Mouse (Mus musculus) midbrain, postnatal 0 days (tissue): ENCODE measurements around the gene Galnt12. TPM values are rescaled to one million over a fixed set of nuclear protein-coding genes. Genes with fewer than 3 reads are reported as not detected.

Source experiments
- ATAC-seq: fragments of 200-750 bp; cut with Nextera tagmentation; 2 replicates; pipeline ENCODE4 v1.8.0; 2017; ENCODE audit warnings: moderate number of reproducible peaks, mild to moderate bottlenecking, moderate TSS enrichment, moderate library complexity; ENCODE audit not compliant: low FRiP score
- DNase-seq: peaks from one replicate; pipeline ENCODE4 v3.0.0-alpha.2; 2015; ENCODE audit warnings: low spot score
- H3K27ac ChIP-seq: fragments of 300-500 bp; sonication (generic); 2 replicates; pipeline ENCODE4 v1.5.1; 2014; ENCODE audit warnings: low read depth, mild to moderate bottlenecking, low read length, mixed read lengths
- H3K27me3 ChIP-seq: fragments of 300-500 bp; sonication (generic); 2 replicates; pipeline ENCODE4 v1.6.1; 2014; ENCODE audit warnings: low read length, control low read depth, mixed read lengths; ENCODE audit not compliant: insufficient read depth
- H3K36me3 ChIP-seq: fragments of 300-500 bp; sonication (generic); 2 replicates; pipeline ENCODE4 v1.6.1; 2014; ENCODE audit warnings: low read length, control low read depth, mixed read lengths; ENCODE audit not compliant: insufficient read depth
- H3K4me1 ChIP-seq: fragments of 300-500 bp; sonication (generic); 2 replicates; pipeline ENCODE4 v1.6.1; 2014; ENCODE audit warnings: mild to moderate bottlenecking, control low read depth, antibody characterized with exemption, low read length, mixed read lengths; ENCODE audit not compliant: insufficient read depth
- H3K4me2 ChIP-seq: fragments of 300-500 bp; sonication (generic); 2 replicates; pipeline ENCODE4 v1.6.1; 2014; ENCODE audit warnings: low read depth, mild to moderate bottlenecking, low read length, mixed read lengths; ENCODE audit not compliant: poor library complexity, severe bottlenecking
- H3K4me3 ChIP-seq: fragments of 300-500 bp; sonication (generic); 2 replicates; pipeline ENCODE4 v1.5.1; 2014; ENCODE audit warnings: low read depth, mild to moderate bottlenecking, low read length, moderate library complexity
- H3K9ac ChIP-seq: fragments of 300-500 bp; sonication (generic); replicated peaks from 2 replicates; pipeline ENCODE4 v1.6.1; 2014; ENCODE audit warnings: mild to moderate bottlenecking, low read length, moderate library complexity, mixed read lengths; ENCODE audit not compliant: poor library complexity, severe bottlenecking
- H3K9me3 ChIP-seq: fragments of 300-500 bp; sonication (generic); 2 replicates; pipeline ENCODE4 v1.6.1; 2016; ENCODE audit warnings: low read length, control low read depth
- CTCF ChIP-seq: IDR thresholded peaks from 2 replicates; pipeline ENCODE4 v1.5.1; 2016; ENCODE audit warnings: antibody characterized with exemption, mild to moderate bottlenecking
- WGBS: fragments of 180-500 bp; shearing (Covaris S2); extraction: QIAGEN DNeasy Blood & Tissue Kit; methylation state at CpG from one replicate; pipeline ENCODE4 v1.1.7; 2014; 5-methylcytosine and 5-hydroxymethylcytosine counted together
- polyA plus RNA-seq: library from polyadenylated mRNA; unstranded; fragments of >200 nt; fragmentation: Nextera tagmentation; extraction: Ambion mirVana; gene quantifications from 2 replicates; pipeline ENCODE4 v1.2.1, GENCODE M21; 2015
- total RNA-seq: library from RNA; depleted of rRNA; stranded (reverse); fragments of >200 nt; gene quantifications from 2 replicates; pipeline ENCODE4 v1.2.3, GENCODE M21; 2014

Galnt12 gene
- total and polyA plus RNA-seq, 2 experiments from 2014 or later = 0.82 to 1.1 TPM

- Histone ChIP-seq H3K27ac (peak overlapping the region; percentile 51; the same call in 1 of the 2 replicates), H3K36me3 (no peaks in the 10 kb centered on the region)
- peak; percentile 52; the same call in 1 of the 2 replicates for ATAC-seq
Measured at GRCm38 (mm10) chr4:47112560-47112959, 20.9 kb downstream of the Galnt12 start.

GRCm38 (mm10) chr4:47122051-47122706, 30.5 kb downstream of the Galnt12 start:
- Histone ChIP-seq H3K27me3 (no peaks in the 10 kb centered on the region), H3K9me3 (no peaks in the 10 kb centered on the region), H3K4me1 (no peaks in the 10 kb centered on the region), H3K9ac (no peak overlapping the region), H3K4me3 (no peak overlapping the region), H3K4me2 (no peak overlapping the region), H3K27ac (no peak overlapping the region), H3K36me3 (no peaks in the 10 kb centered on the region)
- peak; percentile 87 for TF ChIP-seq CTCF
- peak; percentile 78 for DNase-seq
- ATAC-seq = peak; percentile 67; the same call in 1 of the 2 replicates
- 65% methylated on average over 13 of the region's 13 CpGs for WGBS

More at GRCm38 (mm10) chr4:47112560-47112959, 20.9 kb downstream of the Galnt12 start:
- DNase-seq = peak; percentile 31
- 56% methylated on average over 9 of the region's 9 CpGs for WGBS
- Histone ChIP-seq H3K9ac (no peak overlapping the region), H3K4me1 (peaks cover 2% of the 10 kb centered on the region; the same call in 1 of the 2 replicates), H3K4me3 (no peak overlapping the region), H3K9me3 (no peaks in the 10 kb centered on the region), H3K27me3 (no peaks in the 10 kb centered on the region), H3K4me2 (no peak overlapping the region)
- no peak for TF ChIP-seq CTCF

DNA sequence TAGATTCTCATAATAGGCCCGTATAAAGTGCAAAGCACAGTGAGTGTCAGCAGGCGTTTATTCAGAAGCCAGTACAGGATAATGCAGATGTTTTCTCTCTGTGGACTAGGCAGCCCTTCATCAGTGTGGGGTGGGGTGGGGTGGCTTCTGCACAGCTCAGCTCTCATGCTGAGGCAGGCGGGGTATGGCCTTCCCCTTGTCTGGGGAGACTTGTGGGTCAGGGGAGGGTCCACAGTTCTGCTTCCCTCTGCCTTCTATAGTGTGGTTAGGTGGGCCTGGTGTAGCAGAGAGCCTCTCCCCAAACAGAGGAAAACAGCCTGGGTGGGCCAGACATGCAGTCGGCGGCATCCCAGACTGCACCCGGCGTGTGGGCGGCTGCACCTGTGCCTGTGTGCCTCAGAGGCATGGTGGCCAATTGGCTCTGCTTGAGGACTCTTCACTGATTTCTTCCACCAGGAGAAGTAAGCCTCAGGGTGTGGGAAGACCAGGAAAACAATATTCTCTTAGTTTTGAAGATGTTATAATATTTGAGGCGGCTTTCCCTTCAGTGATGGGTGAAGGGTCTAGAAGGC, 32.5 kb downstream of the Galnt12 start:
- H3K4me2 ChIP-seq = no peak overlapping the region
- H3K36me3 ChIP-seq = no peaks in the 10 kb centered on the region
- no peaks in the 10 kb centered on the region for H3K27me3 ChIP-seq
- no peak overlapping the region for H3K9ac ChIP-seq
- H3K27ac ChIP-seq = no peak overlapping the region
- 87% methylated on average over 9 of the region's 9 CpGs for WGBS
- ATAC-seq (no peak), DNase-seq (no peak)
- no peaks in the 10 kb centered on the region for H3K4me1 ChIP-seq
- H3K9me3 ChIP-seq = no peaks in the 10 kb centered on the region
- TF ChIP-seq CTCF = no peak
- H3K4me3 ChIP-seq = no peak overlapping the region

DNA sequence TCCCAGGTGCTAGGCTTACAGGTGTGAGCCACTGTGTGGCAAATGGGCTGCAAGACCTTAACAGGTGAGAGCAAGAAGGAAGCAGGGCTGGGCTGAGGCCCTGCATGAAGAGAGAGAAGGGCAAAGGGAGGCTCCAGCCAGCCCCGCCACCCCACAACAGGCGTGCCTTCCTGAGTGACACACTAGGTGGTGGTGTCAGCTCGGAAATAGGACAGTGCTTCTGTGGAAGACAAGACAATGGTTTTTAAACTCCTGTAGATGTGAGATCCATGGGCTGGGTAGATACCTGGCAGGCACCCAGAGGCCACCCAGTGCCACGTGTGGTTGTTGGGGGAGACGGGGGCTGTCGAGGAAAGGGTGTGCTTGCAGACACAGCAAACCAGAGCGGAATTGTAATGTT, 36.8 kb downstream of the Galnt12 start:
- Histone ChIP-seq H3K4me2 (no peak overlapping the region), H3K4me3 (no peak overlapping the region), H3K9me3 (no peaks in the 10 kb centered on the region), H3K27me3 (no peaks in the 10 kb centered on the region), H3K36me3 (no peaks in the 10 kb centered on the region), H3K9ac (no peak overlapping the region), H3K4me1 (no peaks in the 10 kb centered on the region), H3K27ac (no peak overlapping the region)
- peak; percentile 27 for DNase-seq
- peak; percentile 36; the same call in 1 of the 2 replicates for ATAC-seq
- WGBS = 76% methylated on average over 7 of the region's 7 CpGs
- peak; percentile 65 for TF ChIP-seq CTCF

DNA sequence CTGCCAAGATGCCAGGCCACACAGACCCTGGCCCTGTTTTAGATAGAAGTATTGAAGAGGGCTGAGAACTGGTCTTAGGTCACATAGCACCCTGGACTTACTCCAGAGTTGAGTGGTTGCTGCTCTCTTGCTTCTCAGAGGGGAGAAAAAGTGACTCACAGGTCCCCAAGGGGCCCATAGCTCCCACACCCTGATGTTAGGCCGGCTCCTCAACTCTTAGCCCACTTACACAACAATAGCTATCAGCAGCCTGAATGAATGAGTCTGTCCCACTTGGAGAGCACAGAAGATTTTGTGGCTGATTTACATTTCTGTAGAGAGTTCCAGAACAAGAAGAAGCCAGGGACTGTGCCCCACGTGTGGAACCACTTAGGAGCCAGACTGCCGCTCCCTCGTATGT, 37.9 kb downstream of the Galnt12 start:
- TF ChIP-seq CTCF = no peak
- H3K4me3 ChIP-seq = no peak overlapping the region
- H3K4me1 ChIP-seq = no peaks in the 10 kb centered on the region
- H3K36me3 ChIP-seq = no peaks in the 10 kb centered on the region
- H3K4me2 ChIP-seq = no peak overlapping the region
- H3K9ac ChIP-seq = no peak overlapping the region
- H3K27ac ChIP-seq = no peak overlapping the region
- H3K27me3 ChIP-seq = no peaks in the 10 kb centered on the region
- 61% methylated on average over 4 of the region's 4 CpGs for WGBS
- no peaks in the 10 kb centered on the region for H3K9me3 ChIP-seq
- no peak for ATAC-seq
- no peak for DNase-seq
